Mouse (Mus musculus) ovary, postnatal 36 days (tissue): Measurements from ENCODE around the gene Wfdc8.
A peak's percentile ranks its signal among the peaks of the same experiment; 100 is the strongest.
"Not testable (repeated sequence)": the region's sequence is repeated elsewhere in the genome, so short reads cannot be mapped to it uniquely, and the experiment has no call there.

Experiments
- DNase-seq: peaks from one replicate; pipeline ENCODE4 v3.0.0; 2022; ENCODE audit warnings: low spot score, mixed read lengths

Gene Wfdc8

GRCm38 (mm10) chr2:164613471-164613870 is at the start of gene Wfdc8, which contains the start of gene Wfdc6b:
Wfdc8 (minus strand) TSS chr2:164613626.
Wfdc6b (plus strand) TSS chr2:164613522.
- peak; percentile 68 for DNase-seq

GRCm38 (mm10) chr2:164656483-164656882 is 43.1 kb upstream of the Wfdc8 start, which contains the start of gene Wfdc9:
Wfdc9 (minus strand) TSS chr2:164656583.
- no peak for DNase-seq

GRCm38 (mm10) chr2:164655858-164656257 is 42.4 kb upstream of the Wfdc8 start, which contains the start of gene Wfdc10:
Wfdc10 (plus strand) TSS chr2:164656046.
- DNase-seq = peak; percentile 61

- DNase-seq = no peak
These were observed 28.7 kb upstream of the Wfdc8 start for GRCm38 (mm10) chr2:164641881-164642673.

GRCm38 (mm10) chr2:164641129-164641528 is 27.7 kb upstream of the Wfdc8 start:
- DNase-seq = no peak

- DNase-seq = no peak
These were observed 25.3 kb upstream of the Wfdc8 start, which contains the start of gene Wfdc16 for GRCm38 (mm10) chr2:164638696-164639095. Wfdc16 (minus strand) TSS chr2:164638796.

- no peak for DNase-seq
These were observed 21.8 kb upstream of the Wfdc8 start for GRCm38 (mm10) chr2:164635266-164635665.

- DNase-seq = no peak
These were observed 8.3 kb upstream of the Wfdc8 start for GRCm38 (mm10) chr2:164621775-164622174.

GRCm38 (mm10) chr2:164619050-164619449 is 5.6 kb upstream of the Wfdc8 start:
- DNase-seq = no peak

- DNase-seq = no peak
These were observed 2.0 kb upstream of the Wfdc8 start for GRCm38 (mm10) chr2:164615386-164615785.

- DNase-seq = no peak
These were observed 4.6 kb downstream of the Wfdc8 start for GRCm38 (mm10) chr2:164608781-164609180.

- no peak for DNase-seq
These were observed 9.0 kb downstream of the Wfdc8 start for GRCm38 (mm10) chr2:164604411-164604810.

GRCm38 (mm10) chr2:164603482-164603881 is 9.9 kb downstream of the Wfdc8 start:
- DNase-seq = no peak

GRCm38 (mm10) chr2:164600179-164600578 is 13.2 kb downstream of the Wfdc8 start:
- no peak for DNase-seq

GRCm38 (mm10) chr2:164593494-164593893 is 19.9 kb downstream of the Wfdc8 start, which contains the start of gene Eppin:
Eppin (minus strand) TSS chr2:164593594.
- DNase-seq = no peak

GRCm38 (mm10) chr2:164592014-164592413 is 21.4 kb downstream of the Wfdc8 start:
- DNase-seq = no peak

GRCm38 (mm10) chr2:164585025-164585725 is 28.3 kb downstream of the Wfdc8 start, which contains the start of gene Wfdc6a:
Wfdc6a (minus strand) TSS chr2:164585447.
- DNase-seq = peak; percentile 40

- DNase-seq = not testable (repeated sequence)
These were observed 40.1 kb downstream of the Wfdc8 start, which contains the start of gene Spint3 for GRCm38 (mm10) chr2:164573359-164573758. Spint3 (minus strand) TSS chr2:164573459.

- DNase-seq = no peak
These were observed 46.0 kb downstream of the Wfdc8 start for GRCm38 (mm10) chr2:164567460-164567859.

GRCm38 (mm10) chr2:164566997-164567396 is 46.4 kb downstream of the Wfdc8 start:
- DNase-seq = no peak

- no peak for DNase-seq
These were observed 49.1 kb downstream of the Wfdc8 start for GRCm38 (mm10) chr2:164564346-164564745.

- DNase-seq = peak; percentile 32
These were observed 49.9 kb downstream of the Wfdc8 start for GRCm38 (mm10) chr2:164563339-164564038.
